Mouse (Mus musculus) liver, adult 2 months (tissue): ENCODE data around the gene Polk.

Experiments used
- CTCF ChIP-seq: fragments of 200-500 bp; IDR thresholded peaks from 2 replicates; pipeline ENCODE4 v1.5.1; 2011; ENCODE audit warnings: low read depth, low read length, control low read depth
- POLR2A ChIP-seq: fragments of 200-500 bp; IDR thresholded peaks from 2 replicates; pipeline ENCODE4 v1.6.1; 2011; ENCODE audit warnings: low read length, control low read depth; ENCODE audit not compliant: insufficient read depth; ENCODE audit errors: extremely low read depth

DNA sequence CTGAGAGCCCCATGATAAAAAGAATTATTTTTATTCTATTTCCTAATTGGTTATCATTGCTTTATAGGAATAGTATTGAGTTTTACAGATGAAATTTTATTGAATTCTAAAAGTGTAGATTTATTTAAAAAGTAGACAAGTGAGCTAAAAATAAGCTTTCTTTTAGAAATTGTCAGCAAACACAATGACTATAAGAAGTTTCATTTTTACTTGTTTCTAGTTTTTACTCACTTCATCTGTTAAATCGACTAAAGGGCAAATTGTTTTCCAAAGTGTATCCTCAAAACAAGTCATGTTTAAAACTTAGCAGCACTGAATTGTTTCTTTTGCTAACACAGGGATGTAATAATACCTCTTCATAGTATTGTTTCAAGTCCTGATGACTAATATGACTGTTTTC, 63.4 kb downstream of the Polk start:
- no peak for TF ChIP-seq CTCF
- no peak for TF ChIP-seq POLR2A
